Mouse (Mus musculus): ENCODE measurements around the gene Arhgap24. TPM values are rescaled to one million over a fixed set of nuclear protein-coding genes. Genes with fewer than 3 reads are reported as not detected.

The Arhgap24 gene
- polyA plus RNA-seq, 1 experiment from 2014 or later = 3.2 TPM

- 53% methylated on average over 8 of the region's 8 CpGs for WGBS (ENCODE audit: insufficient replicate concordance)
- Histone ChIP-seq H3K9me3 (ENCODE audit: low read length) (no peaks in the 10 kb centered on the region), H3K36me3 (replicated peaks; ENCODE audit: insufficient read depth, low read length) (no peaks in the 10 kb centered on the region), H3K4me1 (ENCODE audit: insufficient read depth) (no peaks in the 10 kb centered on the region), H3K4me3 (ENCODE audit: low read depth, low read length) (no peak overlapping the region), H3K4me2 (ENCODE audit: low read depth, low read length) (no peak overlapping the region), H3K9ac (replicated peaks) (no peak overlapping the region), H3K27me3 (ENCODE audit: insufficient read depth, low read length) (no peaks in the 10 kb centered on the region), H3K27ac (ENCODE audit: low read depth) (no peak overlapping the region)
- DNase-seq (no peak), ATAC-seq (no peak)
- no peak for TF ChIP-seq CTCF (IDR thresholded peaks at IDR 0.05; ENCODE audit: low read depth)
- no peak for TF ChIP-seq EP300 (IDR thresholded peaks at IDR 0.05; ENCODE audit: low read depth)
Observed at GRCm38 (mm10) chr5:102578431-102578830, 97.2 kb downstream of the Arhgap24 start.

- Histone ChIP-seq H3K9me3 (ENCODE audit: low read length) (peaks cover 5% of the 10 kb centered on the region), H3K4me2 (ENCODE audit: low read depth, low read length) (no peak overlapping the region), H3K27ac (ENCODE audit: low read depth) (no peak overlapping the region), H3K4me1 (ENCODE audit: insufficient read depth) (no peaks in the 10 kb centered on the region; the same call in 1 of the 2 replicates), H3K27me3 (ENCODE audit: insufficient read depth, low read length) (no peaks in the 10 kb centered on the region), H3K36me3 (replicated peaks; ENCODE audit: insufficient read depth, low read length) (no peaks in the 10 kb centered on the region), H3K9ac (replicated peaks) (no peak overlapping the region), H3K4me3 (ENCODE audit: low read depth, low read length) (no peak overlapping the region)
- DNase-seq (no peak), ATAC-seq (peak; percentile 25; the same call in 1 of the 2 replicates)
- 55% methylated on average over 6 of the region's 6 CpGs for WGBS (ENCODE audit: insufficient replicate concordance)
- no peak for TF ChIP-seq EP300 (IDR thresholded peaks at IDR 0.05; ENCODE audit: low read depth)
- no peak for TF ChIP-seq CTCF (IDR thresholded peaks at IDR 0.05; ENCODE audit: low read depth)
Observed at GRCm38 (mm10) chr5:102582864-102583410, 101.7 kb downstream of the Arhgap24 start.

- Histone ChIP-seq H3K27me3 (ENCODE audit: insufficient read depth, low read length) (no peaks in the 10 kb centered on the region), H3K4me3 (ENCODE audit: low read depth, low read length) (no peak overlapping the region), H3K27ac (ENCODE audit: low read depth) (no peak overlapping the region), H3K9me3 (ENCODE audit: low read length) (peaks cover 2% of the 10 kb centered on the region), H3K9ac (replicated peaks) (no peak overlapping the region), H3K4me2 (ENCODE audit: low read depth, low read length) (no peak overlapping the region), H3K4me1 (ENCODE audit: insufficient read depth) (no peaks in the 10 kb centered on the region), H3K36me3 (replicated peaks; ENCODE audit: insufficient read depth, low read length) (no peaks in the 10 kb centered on the region)
- no peak for DNase-seq
- no peak for TF ChIP-seq EP300 (IDR thresholded peaks at IDR 0.05; ENCODE audit: low read depth)
- 79% methylated on average over 1 of the region's 1 CpGs for WGBS (ENCODE audit: insufficient replicate concordance)
- ATAC-seq = no peak
Observed at GRCm38 (mm10) chr5:102591422-102591821, 110.2 kb downstream of the Arhgap24 start.

- WGBS (ENCODE audit: insufficient replicate concordance) = 73% methylated on average over 2 of the region's 2 CpGs
- ATAC-seq = no peak
- H3K4me1 ChIP-seq (ENCODE audit: insufficient read depth) = no peaks in the 10 kb centered on the region
- H3K4me2 ChIP-seq (ENCODE audit: low read depth, low read length) = no peak overlapping the region
- TF ChIP-seq EP300 (IDR thresholded peaks at IDR 0.05; ENCODE audit: low read depth) = no peak
- no peak for TF ChIP-seq CTCF (IDR thresholded peaks at IDR 0.05; ENCODE audit: low read depth)
- no peak overlapping the region for H3K4me3 ChIP-seq (ENCODE audit: low read depth, low read length)
- H3K36me3 ChIP-seq (replicated peaks; ENCODE audit: insufficient read depth, low read length) = no peaks in the 10 kb centered on the region
- DNase-seq = no peak
- H3K9me3 ChIP-seq (ENCODE audit: low read length) = no peaks in the 10 kb centered on the region
- H3K9ac ChIP-seq (replicated peaks) = no peak overlapping the region
- no peaks in the 10 kb centered on the region for H3K27me3 ChIP-seq (ENCODE audit: insufficient read depth, low read length)
- no peak overlapping the region for H3K27ac ChIP-seq (ENCODE audit: low read depth)
Observed at GRCm38 (mm10) chr5:102593058-102593457, 111.9 kb downstream of the Arhgap24 start.

GRCm38 (mm10) chr5:102599102-102599501 is 117.9 kb downstream of the Arhgap24 start:
- no peak overlapping the region for H3K4me2 ChIP-seq (ENCODE audit: low read depth, low read length)
- no peaks in the 10 kb centered on the region for H3K36me3 ChIP-seq (replicated peaks; ENCODE audit: insufficient read depth, low read length)
- WGBS (ENCODE audit: insufficient replicate concordance) = 42% methylated on average over 1 of the region's 1 CpGs
- H3K27me3 ChIP-seq (ENCODE audit: insufficient read depth, low read length) = no peaks in the 10 kb centered on the region
- H3K9me3 ChIP-seq (ENCODE audit: low read length) = no peaks in the 10 kb centered on the region
- H3K9ac ChIP-seq (replicated peaks) = no peak overlapping the region
- H3K4me1 ChIP-seq (ENCODE audit: insufficient read depth) = no peaks in the 10 kb centered on the region
- H3K27ac ChIP-seq (ENCODE audit: low read depth) = no peak overlapping the region
- DNase-seq = no peak
- ATAC-seq = peak; percentile 62
- no peak overlapping the region for H3K4me3 ChIP-seq (ENCODE audit: low read depth, low read length)
- TF ChIP-seq CTCF (IDR thresholded peaks at IDR 0.05; ENCODE audit: low read depth) (no peak), EP300 (IDR thresholded peaks at IDR 0.05; ENCODE audit: low read depth) (no peak)

- DNase-seq = no peak
- Histone ChIP-seq H3K9ac (replicated peaks) (no peak overlapping the region), H3K4me2 (ENCODE audit: low read depth, low read length) (no peak overlapping the region), H3K4me1 (ENCODE audit: insufficient read depth) (peaks cover 5% of the 10 kb centered on the region; the same call in 1 of the 2 replicates), H3K27me3 (ENCODE audit: insufficient read depth, low read length) (no peaks in the 10 kb centered on the region), H3K4me3 (ENCODE audit: low read depth, low read length) (no peak overlapping the region), H3K36me3 (replicated peaks; ENCODE audit: insufficient read depth, low read length) (no peaks in the 10 kb centered on the region), H3K9me3 (ENCODE audit: low read length) (no peaks in the 10 kb centered on the region), H3K27ac (ENCODE audit: low read depth) (no peak overlapping the region)
- ATAC-seq = no peak; the same call in 1 of the 2 replicates
- TF ChIP-seq EP300 (IDR thresholded peaks at IDR 0.05; ENCODE audit: low read depth) = peak; percentile 61
- no peak for TF ChIP-seq CTCF (IDR thresholded peaks at IDR 0.05; ENCODE audit: low read depth)
- WGBS (ENCODE audit: insufficient replicate concordance) = 70% methylated on average over 3 of the region's 3 CpGs
Observed at GRCm38 (mm10) chr5:102613571-102613970, 132.4 kb downstream of the Arhgap24 start.

Data from liver, postnatal 0 days (tissue).